Mouse (Mus musculus) small intestine, adult 2 months (tissue): ENCODE results near the gene Gm13199.

Experiments used
- CTCF ChIP-seq: fragments of 200-500 bp; IDR thresholded peaks from 2 replicates; pipeline ENCODE4 v1.5.1; 2012; ENCODE audit warnings: low read depth, mild to moderate bottlenecking, control low read depth, inconsistent platforms, low read length, moderate library complexity, mixed read lengths; ENCODE audit not compliant: insufficient replicate concordance, insufficient read length; ENCODE audit errors: extremely low read depth
- POLR2A ChIP-seq: fragments of 200-500 bp; IDR thresholded peaks from 2 replicates; pipeline ENCODE4 v1.6.1; 2012; ENCODE audit warnings: low read depth, mild to moderate bottlenecking, control low read depth, inconsistent platforms, low read length, moderate library complexity

- TF ChIP-seq POLR2A (no peak), CTCF (no peak)
These were observed 18.4 kb downstream of the Gm13199 start for GRCm38 (mm10) chr2:5844181-5844872.
